Mouse (Mus musculus) frontal cortex, postnatal 10 days (tissue): ENCODE results near the gene B4galnt1.
A peak's percentile ranks its signal among the peaks of the same experiment; 100 is the strongest.
"Not testable (repeated sequence)": the region's sequence is repeated elsewhere in the genome, so short reads cannot be mapped to it uniquely, and the experiment has no call there.

Source experiments
- DNase-seq, 2 experiments: peaks; one replicate each; pipeline ENCODE4 v3.0.0; 2022; ENCODE audit warnings: low spot score in 2 of 2, mixed read lengths in 1 of 2

The B4galnt1 gene

DNA sequence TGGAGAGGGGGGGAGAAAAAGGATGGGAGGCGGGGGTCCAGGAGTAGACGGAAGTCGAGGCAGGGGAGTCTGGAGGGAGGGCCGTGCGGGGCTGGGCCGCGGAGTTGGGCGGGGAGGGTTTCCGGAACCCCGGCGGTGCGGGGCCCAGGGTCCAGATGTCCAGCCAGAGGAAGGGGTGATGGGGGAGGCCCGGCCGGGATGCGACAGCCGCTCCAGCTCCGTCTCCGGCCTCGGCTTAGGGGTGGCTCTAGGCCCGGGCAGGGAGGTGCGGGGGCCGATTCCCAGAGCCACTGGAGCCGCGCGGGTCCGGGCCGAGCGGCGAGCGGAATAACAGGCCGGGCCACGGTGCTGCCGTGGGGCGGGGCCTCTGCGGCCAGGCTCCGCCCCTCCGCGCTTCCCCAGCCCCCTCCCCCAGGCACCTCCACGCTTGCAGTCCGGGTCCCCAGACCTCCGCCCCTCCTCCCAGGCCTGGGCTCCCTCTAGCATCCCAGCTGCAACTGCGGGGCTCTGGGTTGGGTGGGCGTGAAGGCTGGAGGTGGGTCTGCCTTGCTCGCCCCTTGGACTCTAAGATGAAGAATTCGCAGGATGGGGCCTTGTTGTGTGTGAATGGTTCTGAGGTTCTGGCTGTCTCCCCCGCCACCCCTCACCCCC is 23.6 kb downstream of the B4galnt1 start:
- peak in 1 of 2 experiments; percentile 54 for DNase-seq

DNA sequence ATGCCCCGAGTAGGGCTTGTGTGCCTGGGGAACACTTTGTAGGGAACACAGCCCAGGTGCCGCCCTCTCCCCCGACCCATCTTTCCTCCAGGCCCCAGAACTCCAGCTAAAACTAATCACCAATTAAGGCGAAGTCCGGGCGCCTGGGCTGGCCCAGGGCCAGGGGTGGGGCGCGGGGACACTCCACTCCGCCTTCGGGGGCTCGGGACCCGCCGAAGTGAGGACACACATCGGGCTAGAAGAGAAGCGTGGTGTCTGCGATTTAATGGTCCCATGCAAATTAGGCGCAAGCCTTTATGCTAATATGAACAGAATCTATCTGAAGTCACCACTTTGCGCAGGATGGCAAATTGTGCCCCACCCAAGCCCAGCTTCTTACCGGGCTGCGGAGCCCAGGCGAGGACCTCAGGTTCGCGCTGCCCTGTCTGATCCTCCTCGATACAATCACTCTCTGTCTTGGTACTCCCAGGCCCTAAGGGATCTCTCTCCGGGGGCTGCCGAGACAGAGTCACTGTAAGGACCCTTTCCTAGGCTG is 24.2 kb downstream of the B4galnt1 start:
- no peak for DNase-seq

DNA sequence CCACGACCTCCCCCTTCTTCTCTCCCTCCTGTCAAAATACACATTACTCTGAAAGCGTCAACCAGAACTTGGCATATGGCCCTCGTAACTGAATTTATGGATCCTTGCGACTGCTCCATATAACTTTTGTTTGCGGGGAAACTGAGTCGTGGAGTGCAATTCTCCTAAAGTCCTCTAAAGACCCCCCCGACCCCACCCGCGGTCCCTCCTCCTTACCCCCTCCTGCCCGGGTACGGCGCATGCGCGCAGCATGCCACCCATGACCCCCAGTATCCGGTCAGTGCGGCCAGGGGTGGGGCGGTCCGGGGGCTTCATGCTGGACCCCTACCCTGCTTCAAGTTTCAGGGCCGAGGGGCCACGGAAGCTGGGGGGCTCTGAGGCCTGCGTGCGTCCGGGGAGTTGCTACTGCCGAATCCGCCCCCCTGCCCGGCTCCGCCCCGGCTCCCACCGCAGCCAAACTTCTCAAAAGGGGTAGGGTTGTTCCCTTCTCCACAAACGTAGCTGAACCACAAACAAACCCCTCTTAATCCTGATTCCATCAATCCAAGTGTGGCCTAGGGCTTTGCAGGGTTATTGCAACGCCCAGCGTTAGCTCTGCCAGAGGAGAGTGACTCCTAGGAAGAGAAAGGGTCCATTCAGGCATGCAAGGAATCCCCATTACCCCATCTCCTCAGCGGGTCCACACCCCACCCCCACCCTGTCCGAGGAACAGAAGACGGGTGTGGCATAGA is 24.8 kb downstream of the B4galnt1 start, which contains the start of gene Arhgef25:
Gene Arhgef25, minus strand, starts transcription at position 433 of the 731 bp plus-strand sequence.
- no peak for DNase-seq

DNA sequence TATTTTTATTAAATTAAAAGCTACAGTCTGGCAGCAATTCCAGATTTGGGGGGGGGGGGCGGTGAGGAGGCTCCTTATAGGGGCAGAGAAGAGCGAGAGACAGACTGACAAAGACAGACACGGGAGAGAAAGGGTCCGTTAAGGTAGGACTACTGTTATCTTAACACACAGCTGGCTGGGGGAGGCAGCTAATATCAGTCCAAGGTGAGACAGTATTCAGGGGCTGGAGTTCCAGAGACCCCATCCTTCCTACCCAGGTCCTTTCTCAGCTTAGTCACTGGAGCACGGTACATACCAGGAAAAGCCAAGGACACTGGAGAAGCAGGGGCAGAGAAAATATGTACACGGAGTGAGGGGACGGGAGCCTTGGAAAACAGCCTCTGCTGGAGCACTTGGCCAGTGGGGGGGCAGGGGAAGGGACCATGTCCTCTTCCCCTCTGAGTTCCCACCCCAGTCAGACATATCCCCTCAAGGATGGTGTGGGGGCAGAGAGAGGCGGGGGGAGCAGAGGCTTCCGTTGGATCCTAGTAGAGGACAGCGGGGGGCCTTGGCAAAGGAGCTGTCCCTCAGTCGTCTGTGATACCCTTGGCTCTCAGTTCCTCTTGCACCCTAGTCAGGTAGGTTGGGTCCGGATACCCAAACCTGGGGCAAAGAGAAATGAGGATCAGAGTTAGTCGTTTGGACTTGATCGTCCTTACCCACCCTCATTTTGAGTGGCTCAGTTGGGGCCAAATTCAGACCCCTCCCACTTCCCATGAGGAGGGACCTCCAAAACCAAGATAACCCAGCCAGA is 25.6 kb downstream of the B4galnt1 start:
- DNase-seq, result no peak

DNA sequence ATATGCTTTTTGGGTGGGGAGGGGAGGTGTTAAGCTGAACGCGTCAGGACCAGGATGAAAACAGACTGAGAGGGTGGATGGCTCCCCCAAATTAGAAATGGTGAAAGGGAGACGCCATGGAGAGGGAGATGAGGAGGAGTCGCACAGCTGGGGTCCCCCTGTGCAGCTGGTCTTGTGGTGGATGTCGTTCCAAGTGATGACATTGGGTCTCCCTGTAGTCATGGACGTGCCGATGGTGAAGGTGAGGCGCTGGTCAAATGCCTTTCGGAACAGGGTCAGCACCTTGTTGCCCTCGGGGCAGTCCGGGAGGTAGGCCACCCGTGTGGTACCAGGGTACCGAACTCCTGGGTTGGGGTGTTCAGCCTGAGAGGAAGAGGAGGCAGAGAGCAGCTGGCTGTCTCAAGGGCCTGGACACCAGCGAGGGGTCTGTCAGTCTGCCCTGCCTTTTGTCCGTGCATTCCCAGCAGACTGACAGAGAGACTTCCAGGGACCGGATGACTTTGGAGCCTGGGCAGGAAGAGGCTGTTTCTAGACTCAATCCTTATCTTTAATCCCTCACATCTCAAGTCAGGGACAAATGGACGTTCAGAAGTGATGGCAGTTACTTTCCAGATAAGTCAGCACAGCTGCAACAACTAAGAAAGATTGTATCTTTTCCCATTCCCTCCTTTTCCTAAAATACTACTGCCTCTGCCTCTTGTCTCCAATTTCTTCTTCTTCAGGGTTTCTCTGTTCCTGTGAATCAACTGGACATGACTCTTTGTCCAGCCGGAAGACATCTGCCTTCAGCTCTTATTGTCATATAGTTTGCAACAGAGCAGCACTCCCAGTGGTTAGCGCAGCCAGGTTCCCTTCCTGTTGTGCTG is 26.4 kb downstream of the B4galnt1 start:
- no peak for DNase-seq

DNA sequence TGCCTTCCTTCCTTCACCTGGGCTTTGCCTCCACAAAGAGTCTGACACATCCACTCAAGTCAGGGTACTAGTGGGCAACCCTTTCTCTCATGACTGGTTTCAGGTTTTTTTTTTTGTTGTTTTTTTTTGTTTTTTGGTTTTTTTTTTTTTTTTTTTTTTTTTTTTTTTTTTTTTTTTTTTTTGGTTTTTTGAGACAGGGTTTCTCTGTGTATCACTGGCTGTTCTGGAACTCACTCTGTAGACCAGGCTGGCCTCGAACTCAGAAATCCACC is 27.0 kb downstream of the B4galnt1 start:
- DNase-seq, result not testable (repeated sequence)

DNA sequence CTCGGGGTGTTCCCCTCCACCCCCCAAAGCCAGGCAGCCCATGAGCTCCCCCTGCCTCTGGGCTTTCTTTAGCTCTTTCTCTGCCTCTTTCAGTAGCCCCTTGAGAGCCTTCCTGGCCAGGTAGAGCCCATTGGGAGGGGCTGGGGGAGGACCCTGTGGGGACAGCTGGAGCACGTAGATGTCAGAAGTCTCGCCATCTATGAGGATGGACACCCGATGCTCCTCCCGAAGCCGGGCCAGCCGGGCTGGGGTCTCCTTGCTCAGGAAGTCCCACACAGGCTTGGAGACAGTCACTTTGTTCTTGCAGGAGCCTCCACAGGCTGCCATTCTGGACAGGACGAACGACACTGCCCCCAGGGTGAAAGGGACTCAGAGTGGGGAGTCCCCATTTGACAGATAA is 28.0 kb downstream of the B4galnt1 start:
- DNase-seq, result no peak

DNA sequence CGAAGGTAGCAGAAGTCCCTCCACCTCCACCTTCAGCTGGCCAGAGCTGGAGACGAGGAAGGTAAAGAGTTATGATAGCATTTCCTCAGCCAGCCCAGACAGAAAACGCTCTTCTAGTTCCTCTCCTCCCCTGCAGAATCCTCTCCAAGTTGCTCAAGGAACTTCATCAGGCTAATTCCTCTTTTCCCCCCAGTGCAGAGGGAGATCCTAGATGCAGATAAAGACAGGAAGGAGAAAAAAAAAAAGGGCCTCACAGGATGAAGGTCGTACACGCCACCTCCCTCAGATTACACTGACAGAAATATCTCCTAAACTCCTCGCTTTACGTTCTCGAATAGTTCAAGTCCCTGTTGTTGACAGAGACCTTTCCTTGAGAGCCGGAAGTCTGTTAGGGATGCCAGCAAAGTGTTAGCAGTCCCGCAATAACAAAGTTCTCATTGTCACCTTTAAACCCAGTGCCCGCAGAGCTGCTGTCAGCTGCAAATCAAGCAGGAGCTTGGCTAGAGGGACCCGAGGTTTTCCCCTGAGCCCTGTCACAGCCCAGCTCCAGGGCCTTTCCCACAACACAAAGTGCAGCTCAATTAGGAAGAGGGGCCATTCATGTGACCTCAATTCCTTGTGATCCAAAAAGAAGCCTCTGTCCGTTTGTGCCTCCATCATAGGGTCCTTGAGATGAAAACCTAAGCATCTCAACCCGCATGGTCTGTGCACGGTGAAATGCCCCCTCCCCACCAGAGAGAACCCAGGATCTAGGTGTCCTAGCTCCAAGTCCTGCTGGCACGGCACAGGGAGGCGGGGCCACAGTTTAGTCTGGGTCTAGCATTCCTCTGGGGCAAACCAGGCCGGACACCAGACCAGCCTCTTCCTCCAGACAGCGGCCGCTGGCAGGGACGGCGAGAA is 29.7 kb downstream of the B4galnt1 start:
- DNase-seq, result no peak

DNA sequence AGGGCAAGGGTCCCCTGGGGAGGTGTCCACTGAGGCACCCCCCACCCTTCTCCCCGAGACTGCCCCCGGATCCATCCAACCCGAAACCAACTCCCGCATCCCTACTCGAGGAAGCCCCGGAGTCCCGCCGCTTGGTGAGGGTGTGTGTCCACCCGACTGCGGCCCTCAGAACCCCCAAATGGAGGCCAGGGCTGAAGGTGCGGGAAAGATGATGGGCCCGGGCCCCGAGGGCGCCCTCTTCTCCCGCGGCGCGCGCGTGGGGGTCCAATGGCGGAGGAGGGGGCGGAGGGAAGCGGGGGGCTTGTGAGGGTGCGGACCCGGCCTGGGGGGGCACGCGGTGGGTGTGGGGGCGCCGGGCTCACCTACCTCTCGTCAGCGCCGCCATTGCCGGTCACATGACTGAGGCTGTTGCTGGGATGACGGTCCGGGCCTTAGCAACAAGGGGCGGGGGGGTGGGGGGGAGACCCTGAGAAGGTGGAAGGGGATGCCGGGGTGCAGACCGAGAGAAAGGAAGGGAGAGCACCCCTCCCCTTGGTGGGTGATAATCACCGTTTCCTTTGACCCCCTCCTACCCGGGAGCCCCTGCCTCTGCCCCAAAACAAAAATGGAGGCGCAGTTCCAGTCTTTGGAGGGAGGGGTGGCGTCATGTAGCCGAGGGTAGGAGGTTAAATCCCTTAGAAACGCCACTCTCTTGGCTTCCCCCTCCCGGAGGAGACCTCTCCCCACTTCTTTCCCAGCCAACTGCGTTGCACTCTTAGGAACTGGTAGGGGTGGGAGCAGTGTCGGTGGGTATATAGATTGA is 30.5 kb downstream of the B4galnt1 start, which contains the start of gene Dtx3:
Gene Dtx3, minus strand, starts transcription at position 401 of the 802 bp plus-strand sequence.
- DNase-seq, result no peak

DNA sequence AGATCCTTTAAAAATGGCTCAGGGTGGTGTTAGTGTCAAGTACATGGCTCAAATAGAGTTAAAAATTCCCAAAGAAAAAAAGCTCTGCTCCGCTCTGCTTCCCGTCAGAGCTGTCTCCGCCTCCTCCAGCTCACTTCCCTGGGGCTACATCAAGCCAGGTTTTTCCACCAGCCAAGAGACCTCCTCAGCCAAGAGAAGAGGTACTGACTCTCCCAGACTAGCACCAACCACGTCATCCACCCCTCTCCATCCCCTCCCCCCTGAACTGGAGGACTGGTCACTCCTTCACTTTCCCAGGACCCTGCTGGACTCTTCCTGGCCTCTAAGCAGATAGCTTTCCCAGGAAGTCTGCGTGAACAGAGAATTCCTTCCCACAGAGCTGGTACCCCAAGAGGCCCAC is 31.4 kb downstream of the B4galnt1 start:
- DNase-seq, result peak; percentile 60 to 67

DNA sequence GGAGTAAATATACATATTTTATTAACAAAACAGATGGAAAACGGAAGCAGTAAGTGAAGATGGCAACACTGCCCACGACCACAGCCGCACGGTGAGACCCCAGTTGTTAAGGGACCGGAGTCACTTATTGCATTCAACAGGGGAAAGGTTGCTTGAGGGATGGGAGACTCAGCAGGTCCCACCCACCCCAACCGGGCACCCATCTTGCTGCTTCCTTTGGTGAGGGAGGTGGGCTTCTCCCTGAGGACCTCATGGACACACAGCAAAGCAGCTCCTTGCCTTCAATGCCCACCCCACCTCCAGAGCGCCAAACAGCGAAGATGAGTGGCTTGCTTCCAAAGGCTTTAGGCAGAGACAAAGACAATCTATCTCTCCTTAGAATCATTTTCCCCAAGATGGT is 32.1 kb downstream of the B4galnt1 start:
- DNase-seq, result no peak

DNA sequence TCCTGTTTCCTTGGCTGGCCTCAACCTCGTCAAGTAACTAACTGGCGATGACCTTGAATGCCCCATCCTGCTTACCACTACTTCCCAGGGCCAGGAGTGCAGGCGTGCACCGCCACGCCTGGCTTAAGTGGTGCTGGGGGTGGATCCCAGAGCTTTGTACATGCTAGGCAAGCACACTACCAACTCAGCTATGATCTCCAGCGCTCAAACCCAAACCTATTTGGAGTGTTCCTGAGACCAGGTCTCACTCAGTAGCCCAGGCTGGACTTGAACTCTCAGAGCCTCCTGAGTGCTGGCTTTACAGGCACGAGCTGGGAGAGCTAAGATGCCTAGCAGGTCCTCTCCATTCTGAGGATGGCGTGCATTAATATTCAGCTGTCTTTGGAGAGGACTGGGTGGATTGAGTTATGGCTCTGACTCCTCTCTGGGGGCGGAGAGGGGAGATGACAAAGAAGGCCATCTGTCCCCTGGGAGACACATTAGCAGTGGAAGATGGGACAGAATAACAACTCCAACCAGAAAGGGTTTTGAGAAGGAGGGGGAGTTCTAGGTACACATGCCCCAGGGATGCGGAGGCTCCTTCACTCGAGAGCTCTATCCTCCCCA is 32.6 kb downstream of the B4galnt1 start:
- DNase-seq, result no peak

DNA sequence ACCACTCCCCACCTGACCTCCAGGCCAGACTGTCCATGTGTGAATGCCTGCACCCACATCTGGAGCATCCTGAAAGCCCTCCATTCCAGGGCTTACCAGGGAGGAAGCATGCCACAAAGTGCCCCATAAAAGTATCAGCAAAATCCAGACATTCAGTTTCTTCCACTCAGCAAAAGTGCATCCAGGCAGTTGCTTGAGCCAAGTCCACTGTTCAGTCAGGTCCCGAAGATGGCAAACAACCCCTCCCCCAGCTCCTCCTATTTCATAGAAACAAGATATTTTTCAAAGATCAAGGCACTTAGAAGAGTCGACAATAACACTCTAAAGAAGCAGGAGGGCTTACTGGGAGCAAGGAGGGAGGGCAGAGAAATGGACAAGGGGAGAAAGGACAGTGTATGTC is 33.5 kb downstream of the B4galnt1 start:
- DNase-seq, result no peak

DNA sequence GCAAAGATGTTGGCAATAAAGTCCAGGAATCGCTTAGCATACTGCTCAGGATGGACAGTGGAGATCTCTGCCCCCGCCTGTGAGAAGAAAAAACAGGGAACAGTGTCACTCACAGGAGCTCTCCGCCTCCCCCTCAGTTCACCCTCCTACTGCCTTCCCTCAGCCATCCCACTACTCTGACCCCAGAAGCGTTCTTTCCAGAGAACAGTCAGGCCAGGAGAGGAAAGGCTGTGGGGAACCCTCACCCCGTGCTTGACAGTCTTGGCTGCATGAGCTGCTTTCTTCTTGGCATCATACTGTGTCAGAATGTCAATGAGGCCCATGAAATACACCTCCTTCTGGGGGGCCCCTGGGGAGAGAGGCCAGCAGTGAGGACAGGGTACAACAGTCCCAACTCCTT is 34.0 kb downstream of the B4galnt1 start:
- DNase-seq, result no peak

DNA sequence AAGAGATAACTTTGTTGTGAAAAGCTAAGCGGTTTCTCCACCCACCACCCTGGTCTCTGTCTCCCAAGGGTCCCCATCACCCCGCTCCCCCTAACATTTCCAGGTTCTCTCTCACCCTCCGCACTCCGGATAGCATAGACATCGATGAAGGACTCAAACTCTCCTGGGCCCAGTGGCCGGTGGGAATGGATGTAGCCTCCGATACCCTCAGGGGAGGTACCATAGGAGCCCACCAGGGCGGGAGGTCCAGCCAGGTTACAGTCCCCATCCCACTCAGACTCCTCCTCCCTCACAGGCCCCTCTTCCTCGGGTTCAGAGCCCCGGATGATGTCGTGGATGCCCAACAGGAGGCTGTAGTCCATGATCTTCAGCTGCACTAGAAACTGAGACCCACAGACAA is 34.4 kb downstream of the B4galnt1 start:
- DNase-seq, result no peak

DNA sequence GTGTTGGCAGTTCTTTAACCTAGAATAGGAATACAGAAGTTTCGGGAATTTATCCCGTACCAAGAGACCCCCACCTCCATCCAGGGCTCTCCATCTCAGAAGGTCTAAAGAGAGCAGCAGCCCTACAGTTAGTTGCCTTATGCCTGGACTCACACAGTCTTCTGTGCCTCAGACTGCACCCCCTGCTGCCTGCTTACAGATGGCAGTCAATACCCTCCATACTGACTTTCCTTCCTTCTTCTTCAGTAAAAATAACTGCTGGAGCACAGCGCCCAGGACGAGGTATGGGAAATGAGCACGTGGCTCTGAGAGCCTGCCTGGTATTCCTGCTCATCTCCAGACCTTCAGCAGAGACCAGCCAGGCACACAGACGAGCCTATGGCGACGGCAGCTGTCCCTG is 35.3 kb downstream of the B4galnt1 start:
- no peak for DNase-seq

DNA sequence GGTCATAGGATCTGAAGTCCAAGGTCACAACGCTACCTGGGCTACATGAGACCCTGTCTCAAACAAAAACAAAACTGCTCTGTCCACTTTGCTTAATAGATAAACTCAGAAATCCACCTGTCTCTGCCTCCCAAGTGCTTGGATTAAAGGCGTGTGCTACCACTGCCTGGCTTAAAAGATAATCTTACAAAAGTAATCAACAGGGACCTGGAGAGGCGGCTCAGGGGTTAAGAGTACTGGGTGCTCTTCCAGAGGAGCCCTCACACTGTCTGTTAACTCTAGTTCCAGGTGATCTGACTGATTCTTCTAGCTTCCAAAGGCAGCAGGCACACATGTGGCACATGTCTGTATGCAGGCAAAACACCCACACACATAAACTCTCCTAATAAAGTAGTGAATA is 38.1 kb downstream of the B4galnt1 start:
- no peak for DNase-seq

DNA sequence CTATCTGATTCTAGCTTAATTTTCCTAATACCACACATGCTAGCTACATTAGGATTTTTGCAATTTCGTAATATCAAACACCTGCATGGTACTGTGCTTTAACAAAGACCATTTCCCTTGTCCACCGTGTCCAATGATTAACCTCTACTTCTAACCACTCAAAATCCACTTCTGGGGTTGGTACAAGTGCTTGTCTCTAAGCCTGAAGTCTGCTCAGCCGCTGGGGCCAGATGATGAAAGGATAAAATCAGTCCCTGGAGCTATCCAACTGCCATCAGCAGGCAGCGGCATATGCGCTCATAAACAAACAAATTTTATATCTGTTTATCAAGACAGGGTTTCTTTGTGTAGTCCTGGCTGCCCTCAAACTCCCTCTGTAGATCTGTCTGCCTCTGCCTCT is 39.6 kb downstream of the B4galnt1 start:
- DNase-seq, result no peak

DNA sequence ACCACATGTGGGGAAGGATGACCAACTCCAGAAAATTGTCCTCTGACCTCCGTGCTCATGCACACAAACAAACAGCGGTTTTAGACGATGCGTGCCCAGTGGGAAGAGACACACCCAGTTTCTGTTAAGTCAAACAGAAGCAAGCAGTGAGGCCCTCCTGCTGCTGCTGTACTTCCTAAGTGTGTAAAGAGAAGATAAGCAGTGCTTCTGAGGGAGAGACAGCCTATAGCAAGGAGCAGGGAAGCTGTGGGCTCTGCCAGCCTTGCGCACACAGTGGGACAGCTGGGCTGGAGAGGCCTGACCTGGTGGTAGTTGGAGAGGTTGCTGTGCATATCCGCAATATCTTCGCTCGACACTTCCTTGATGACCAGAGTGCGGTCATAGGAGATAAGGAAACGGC is 40.3 kb downstream of the B4galnt1 start:
- no peak for DNase-seq
